Mouse (Mus musculus): Measurements from ENCODE around the gene Slc9b2. TPM values are rescaled to one million over a fixed set of nuclear protein-coding genes. Genes with fewer than 3 reads are reported as not detected.
A peak's percentile ranks its signal among the peaks of the same experiment; 100 is the strongest.

Gene Slc9b2
- polyA plus RNA-seq, 1 experiment, result 6.3 TPM

DNA sequence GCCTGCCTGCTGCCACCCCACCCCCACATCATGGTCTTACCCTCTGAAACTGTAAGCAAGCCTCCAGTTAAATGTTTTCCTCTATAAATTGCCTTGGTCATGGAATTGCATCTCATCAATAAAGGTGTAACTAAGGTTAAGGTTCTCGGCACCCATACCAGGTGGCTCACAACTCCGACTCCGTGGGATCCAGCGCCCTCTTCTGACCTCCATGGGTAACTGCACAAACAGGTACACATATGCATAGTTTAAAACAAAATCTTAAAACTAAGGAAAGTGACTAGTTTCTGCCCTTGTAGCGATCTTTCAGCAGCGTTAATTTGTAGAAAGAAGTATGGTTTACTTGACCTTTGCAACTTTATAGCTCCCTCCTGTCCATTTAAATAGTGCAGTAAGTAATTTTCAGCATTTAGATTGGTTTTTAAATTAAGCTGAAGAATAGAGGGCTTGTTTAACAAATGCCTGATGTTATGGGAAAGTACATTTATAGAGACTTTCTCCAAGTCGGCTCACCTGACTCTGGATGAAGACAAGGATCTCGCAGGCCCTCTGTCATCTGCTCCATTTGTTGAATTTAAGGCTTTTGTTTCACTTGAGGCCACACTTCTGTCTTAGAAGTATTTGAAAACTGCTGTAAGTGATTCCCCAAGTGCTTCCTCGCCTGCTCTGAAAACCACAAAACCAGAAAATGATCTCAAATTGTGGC is 8.4 kb downstream of the Slc9b2 start:
- TF ChIP-seq CTCF (IDR thresholded peaks at IDR 0.05; ENCODE audit: low read depth, low read length) (peak; percentile 42), EP300 (IDR thresholded peaks at IDR 0.05; ENCODE audit: insufficient read depth, low read depth, low read length) (no peak)
- Histone ChIP-seq H3K36me3 (ENCODE audit: control insufficient read depth, insufficient read depth, low read length, poor library complexity, severe bottlenecking) (no peaks in the 10 kb centered on the region), H3K27me3 (ENCODE audit: control insufficient read depth, insufficient read depth, low read length, poor library complexity, severe bottlenecking) (no peaks in the 10 kb centered on the region)

DNA sequence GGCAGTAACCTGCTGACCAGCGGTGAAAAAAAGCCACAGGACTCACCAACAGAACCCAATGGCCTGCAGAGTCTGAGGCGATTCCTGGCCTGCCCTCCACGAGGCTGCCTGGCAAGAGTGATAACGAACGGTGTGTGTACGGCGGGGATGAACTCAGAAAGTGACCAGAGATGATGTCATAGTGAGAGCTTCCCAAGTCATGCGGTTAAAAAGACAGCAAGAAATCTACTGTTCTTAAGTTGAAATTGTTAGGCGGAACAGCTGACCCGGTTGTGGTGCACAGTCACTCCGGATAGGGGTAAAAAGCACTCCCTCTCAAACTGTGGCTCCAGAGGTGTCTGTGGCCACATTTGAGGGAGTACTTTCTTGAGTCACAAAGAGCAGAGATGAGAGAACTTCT is 10.8 kb downstream of the Slc9b2 start:
- Histone ChIP-seq H3K36me3 (ENCODE audit: control insufficient read depth, insufficient read depth, low read length, poor library complexity, severe bottlenecking) (no peaks in the 10 kb centered on the region), H3K4me1 (ENCODE audit: control insufficient read depth, insufficient read depth, low read length) (no peaks in the 10 kb centered on the region), H3K9ac (ENCODE audit: low read depth, poor library complexity, severe bottlenecking) (no peak overlapping the region), H3K27me3 (ENCODE audit: control insufficient read depth, insufficient read depth, low read length, poor library complexity, severe bottlenecking) (no peaks in the 10 kb centered on the region), H3K4me3 (ENCODE audit: low read depth, low read length) (peak overlapping the region; percentile 30; the same call in 1 of the 2 replicates), H3K9me3 (replicated peaks; ENCODE audit: control insufficient read depth, insufficient read depth, low read length, poor library complexity, severe bottlenecking) (peaks cover 2% of the 10 kb centered on the region; the same call in 1 of the 2 replicates), H3K27ac (ENCODE audit: insufficient read depth, low read length) (no peak overlapping the region)
- no peak for TF ChIP-seq CTCF (IDR thresholded peaks at IDR 0.05; ENCODE audit: low read depth, low read length)
- no peak for TF ChIP-seq POLR2A (IDR thresholded peaks at IDR 0.05; ENCODE audit: insufficient read depth, low read length)
- no peak for TF ChIP-seq EP300 (IDR thresholded peaks at IDR 0.05; ENCODE audit: insufficient read depth, low read depth, low read length)

More for the DNA sequence above, 8.4 kb downstream of the Slc9b2 start:
- no peaks in the 10 kb centered on the region for H3K4me1 ChIP-seq (ENCODE audit: control insufficient read depth, insufficient read depth, low read length)
- no peak overlapping the region for H3K27ac ChIP-seq (ENCODE audit: insufficient read depth, low read length)
- peaks cover 2% of the 10 kb centered on the region; the same call in 1 of the 2 replicates for H3K9me3 ChIP-seq (replicated peaks; ENCODE audit: control insufficient read depth, insufficient read depth, low read length, poor library complexity, severe bottlenecking)
- H3K9ac ChIP-seq (ENCODE audit: low read depth, poor library complexity, severe bottlenecking), result no peak overlapping the region
- no peak overlapping the region for H3K4me3 ChIP-seq (ENCODE audit: low read depth, low read length)

DNA sequence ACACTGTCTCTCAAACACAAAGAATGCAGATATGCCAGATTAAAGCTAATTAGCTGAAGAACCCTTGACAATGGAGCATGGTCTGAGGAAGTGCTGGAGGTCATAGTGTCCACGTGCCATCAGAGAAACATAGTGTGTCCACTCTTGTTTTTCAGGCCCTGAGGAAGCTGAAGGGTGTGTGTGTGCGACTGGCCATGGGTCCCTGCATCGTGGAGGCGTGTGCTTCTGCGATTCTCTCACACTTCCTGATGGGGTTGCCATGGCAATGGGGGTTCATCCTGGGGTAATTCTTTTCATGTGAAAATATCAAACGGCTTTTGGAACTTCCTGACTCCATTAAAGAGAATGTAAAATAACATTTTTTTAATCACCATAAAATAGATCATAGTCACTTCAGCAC is 16.9 kb downstream of the Slc9b2 start:
- Histone ChIP-seq H3K27ac (ENCODE audit: insufficient read depth, low read length) (no peak overlapping the region), H3K36me3 (ENCODE audit: control insufficient read depth, insufficient read depth, low read length, poor library complexity, severe bottlenecking) (no peaks in the 10 kb centered on the region), H3K4me3 (ENCODE audit: low read depth, low read length) (no peak overlapping the region), H3K27me3 (ENCODE audit: control insufficient read depth, insufficient read depth, low read length, poor library complexity, severe bottlenecking) (no peaks in the 10 kb centered on the region), H3K9ac (ENCODE audit: low read depth, poor library complexity, severe bottlenecking) (no peak overlapping the region), H3K9me3 (replicated peaks; ENCODE audit: control insufficient read depth, insufficient read depth, low read length, poor library complexity, severe bottlenecking) (no peaks in the 10 kb centered on the region), H3K4me1 (ENCODE audit: control insufficient read depth, insufficient read depth, low read length) (no peaks in the 10 kb centered on the region)
- TF ChIP-seq POLR2A (IDR thresholded peaks at IDR 0.05; ENCODE audit: insufficient read depth, low read length), result no peak
- TF ChIP-seq EP300 (IDR thresholded peaks at IDR 0.05; ENCODE audit: insufficient read depth, low read depth, low read length), result no peak
- TF ChIP-seq CTCF (IDR thresholded peaks at IDR 0.05; ENCODE audit: low read depth, low read length), result no peak

DNA sequence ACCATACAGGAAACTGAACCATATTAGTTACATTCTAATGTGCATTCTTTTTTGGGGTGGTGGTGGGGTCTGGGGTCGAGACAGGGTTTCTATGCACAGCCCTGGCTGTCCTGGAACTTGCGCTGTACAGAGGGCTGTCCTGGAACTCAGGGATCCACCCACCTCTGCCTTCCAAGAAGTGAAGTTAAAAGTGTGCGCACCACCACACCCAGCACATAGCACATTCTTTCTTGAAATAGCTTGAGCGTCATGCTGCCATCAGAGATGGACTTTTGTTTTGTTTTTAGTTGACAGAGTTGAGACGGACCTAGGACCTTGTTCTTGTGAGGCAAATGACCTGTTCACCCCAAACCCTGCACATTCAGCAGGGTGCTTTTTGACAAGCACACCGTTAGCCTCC is 19.7 kb downstream of the Slc9b2 start:
- Histone ChIP-seq H3K36me3 (ENCODE audit: control insufficient read depth, insufficient read depth, low read length, poor library complexity, severe bottlenecking) (no peaks in the 10 kb centered on the region), H3K4me1 (ENCODE audit: control insufficient read depth, insufficient read depth, low read length) (no peaks in the 10 kb centered on the region), H3K27me3 (ENCODE audit: control insufficient read depth, insufficient read depth, low read length, poor library complexity, severe bottlenecking) (no peaks in the 10 kb centered on the region), H3K9me3 (replicated peaks; ENCODE audit: control insufficient read depth, insufficient read depth, low read length, poor library complexity, severe bottlenecking) (no peaks in the 10 kb centered on the region), H3K9ac (ENCODE audit: low read depth, poor library complexity, severe bottlenecking) (no peak overlapping the region), H3K4me3 (ENCODE audit: low read depth, low read length) (no peak overlapping the region), H3K27ac (ENCODE audit: insufficient read depth, low read length) (no peak overlapping the region)
- TF ChIP-seq POLR2A (IDR thresholded peaks at IDR 0.05; ENCODE audit: insufficient read depth, low read length), result no peak
- TF ChIP-seq EP300 (IDR thresholded peaks at IDR 0.05; ENCODE audit: insufficient read depth, low read depth, low read length), result no peak
- TF ChIP-seq CTCF (IDR thresholded peaks at IDR 0.05; ENCODE audit: low read depth, low read length), result no peak

DNA sequence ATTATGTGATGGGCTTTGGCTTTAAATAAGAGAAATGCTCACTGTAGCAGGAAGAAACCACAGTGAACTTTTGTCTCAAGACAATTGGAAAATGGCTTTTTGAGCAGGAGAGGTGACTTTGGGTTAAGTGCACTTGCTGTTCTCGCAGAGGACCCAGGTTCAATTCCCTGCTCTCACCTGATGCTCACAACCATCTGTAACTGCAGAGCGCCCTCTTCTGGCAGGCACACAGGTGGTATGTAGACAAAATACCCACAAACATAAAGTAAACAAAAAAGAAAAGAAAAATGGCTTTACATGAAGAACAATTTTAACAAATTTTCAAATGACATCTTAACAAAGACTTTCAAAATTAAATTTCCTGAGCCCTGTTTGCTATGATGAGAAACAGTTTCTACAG is 20.1 kb downstream of the Slc9b2 start:
- Histone ChIP-seq H3K9me3 (replicated peaks; ENCODE audit: control insufficient read depth, insufficient read depth, low read length, poor library complexity, severe bottlenecking) (no peaks in the 10 kb centered on the region), H3K4me1 (ENCODE audit: control insufficient read depth, insufficient read depth, low read length) (peaks cover 2% of the 10 kb centered on the region), H3K27ac (ENCODE audit: insufficient read depth, low read length) (no peak overlapping the region), H3K4me3 (ENCODE audit: low read depth, low read length) (no peak overlapping the region), H3K36me3 (ENCODE audit: control insufficient read depth, insufficient read depth, low read length, poor library complexity, severe bottlenecking) (no peaks in the 10 kb centered on the region), H3K27me3 (ENCODE audit: control insufficient read depth, insufficient read depth, low read length, poor library complexity, severe bottlenecking) (no peaks in the 10 kb centered on the region), H3K9ac (ENCODE audit: low read depth, poor library complexity, severe bottlenecking) (no peak overlapping the region)
- peak; percentile 72 for TF ChIP-seq CTCF (IDR thresholded peaks at IDR 0.05; ENCODE audit: low read depth, low read length)
- no peak for TF ChIP-seq POLR2A (IDR thresholded peaks at IDR 0.05; ENCODE audit: insufficient read depth, low read length)

DNA sequence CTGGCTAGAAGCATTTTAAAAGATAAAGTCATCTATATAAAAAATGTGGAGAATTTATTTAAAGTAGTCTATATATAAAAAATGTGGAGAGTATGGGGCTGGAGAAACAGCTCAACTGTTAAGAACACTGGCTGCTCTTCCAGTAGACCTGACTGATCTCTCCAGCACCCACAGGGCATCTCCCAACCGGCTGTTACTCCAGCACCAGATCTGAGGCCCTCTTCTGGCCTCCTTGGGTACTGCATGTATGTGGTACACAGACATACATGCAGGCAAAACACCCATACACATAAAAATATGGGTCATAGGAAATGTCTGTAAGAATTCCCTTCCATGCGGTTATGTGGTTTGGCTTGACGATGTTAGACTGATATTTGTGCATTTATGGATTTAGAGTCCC is 21.1 kb downstream of the Slc9b2 start:
- H3K27ac ChIP-seq (ENCODE audit: insufficient read depth, low read length), result no peak overlapping the region
- no peak overlapping the region for H3K9ac ChIP-seq (ENCODE audit: low read depth, poor library complexity, severe bottlenecking)

More for the DNA sequence above, 21.1 kb downstream of the Slc9b2 start:
- Histone ChIP-seq H3K4me1 (ENCODE audit: control insufficient read depth, insufficient read depth, low read length) (peaks cover 2% of the 10 kb centered on the region), H3K36me3 (ENCODE audit: control insufficient read depth, insufficient read depth, low read length, poor library complexity, severe bottlenecking) (no peaks in the 10 kb centered on the region), H3K9me3 (replicated peaks; ENCODE audit: control insufficient read depth, insufficient read depth, low read length, poor library complexity, severe bottlenecking) (no peaks in the 10 kb centered on the region), H3K4me3 (ENCODE audit: low read depth, low read length) (no peak overlapping the region), H3K27me3 (ENCODE audit: control insufficient read depth, insufficient read depth, low read length, poor library complexity, severe bottlenecking) (no peaks in the 10 kb centered on the region)
- TF ChIP-seq POLR2A (IDR thresholded peaks at IDR 0.05; ENCODE audit: insufficient read depth, low read length) (no peak), CTCF (IDR thresholded peaks at IDR 0.05; ENCODE audit: low read depth, low read length) (peak; percentile 66)
